11 mouse cellular contexts compared by ENCODE assay signal in genomic region chr2:76283378-76284132, GRCm38 (mm10). TPM values are rescaled to one million over a fixed set of nuclear protein-coding genes. Genes with fewer than 3 reads are reported as not detected.
DNase-seq lines count a peak whose midpoint lies in the region; ATAC-seq lines count a peak whose summit lies in the region.
"Had no signal": no experiment of that assay in that cellular context is flagged by ENCODE, and none has a peak within 500 bp of the region (broad histone marks: within the 10 kb centered on the region; RNA-seq: fewer than 3 reads in every experiment).

No protein-coding gene starts in this region.

- no peak overlapping the region for H3K27ac ChIP-seq in intestine, embryonic 14.5 days (ENCODE audit: low read depth)
- H3K27ac ChIP-seq in intestine, embryonic 15.5 days, result no peak overlapping the region
- H3K27ac ChIP-seq: embryonic facial prominence, embryonic 13.5 days; limb, embryonic 12.5 days had no signal

- no peaks in the 10 kb centered on the region for H3K36me3 ChIP-seq in intestine, embryonic 14.5 days (ENCODE audit: control insufficient read depth, insufficient read depth, low read length)
- H3K36me3 ChIP-seq in intestine, embryonic 15.5 days, result no peaks in the 10 kb centered on the region
- H3K36me3 ChIP-seq: embryonic facial prominence, embryonic 13.5 days; limb, embryonic 12.5 days had no signal

- no peak overlapping the region for H3K9ac ChIP-seq in intestine, embryonic 14.5 days (ENCODE audit: low read length)
- no peak overlapping the region for H3K9ac ChIP-seq in intestine, embryonic 15.5 days
- H3K9ac ChIP-seq: embryonic facial prominence, embryonic 13.5 days; limb, embryonic 12.5 days had no signal

- ATAC-seq in intestine, embryonic 14.5 days (replicated peaks; ENCODE audit: low FRiP score, low TSS enrichment, low read depth), result no peak
- no peak for ATAC-seq in intestine, embryonic 15.5 days
- no peak for ATAC-seq in megakaryocyte-erythroid progenitor cell, adult 5-6 weeks (replicated peaks; ENCODE audit: low FRiP score, low TSS enrichment, poor library complexity, severe bottlenecking)

- peak; percentile 41 for DNase-seq in intestine, embryonic 14.5 days (ENCODE audit: low spot score)
- peak; percentile 74 to 85 for DNase-seq in cerebellum, postnatal 25 days
- peak; percentile 83 to 94 for DNase-seq in layer of hippocampus, postnatal 14 days (ENCODE audit: low spot score in 2 of 2)
- DNase-seq in ovary, postnatal 14 days (ENCODE audit: low spot score), result peak; percentile 23
- DNase-seq in adrenal gland, postnatal 4 days (ENCODE audit: low spot score in 2 of 2), result no peak
- DNase-seq in embryo, embryonic 10.5 days (ENCODE audit: low spot score), result no peak

- 88% methylated on average over 6 of the region's 6 CpGs for WGBS in intestine, embryonic 14.5 days
- 81% methylated on average over 6 of the region's 6 CpGs for WGBS in intestine, embryonic 15.5 days

- no peak overlapping the region for H3K4me2 ChIP-seq in intestine, embryonic 14.5 days (ENCODE audit: low read length)
- no peak overlapping the region for H3K4me2 ChIP-seq in intestine, embryonic 15.5 days (replicated peaks)
- H3K4me2 ChIP-seq: embryonic facial prominence, embryonic 13.5 days; limb, embryonic 12.5 days had no signal

- no peak overlapping the region for H3K4me3 ChIP-seq in intestine, embryonic 14.5 days (ENCODE audit: low read depth, low read length)
- no peak overlapping the region for H3K4me3 ChIP-seq in intestine, embryonic 15.5 days (replicated peaks)
- H3K4me3 ChIP-seq: embryonic facial prominence, embryonic 13.5 days; limb, embryonic 12.5 days had no signal

- no peaks in the 10 kb centered on the region for H3K9me3 ChIP-seq in intestine, embryonic 14.5 days (ENCODE audit: control insufficient read depth, low read length)
- no peaks in the 10 kb centered on the region for H3K9me3 ChIP-seq in intestine, embryonic 15.5 days
- H3K9me3 ChIP-seq: embryonic facial prominence, embryonic 13.5 days; limb, embryonic 12.5 days had no signal

- no peaks in the 10 kb centered on the region for H3K27me3 ChIP-seq in intestine, embryonic 14.5 days (replicated peaks; ENCODE audit: control insufficient read depth, insufficient read depth, low read length)
- no peaks in the 10 kb centered on the region for H3K27me3 ChIP-seq in intestine, embryonic 15.5 days (replicated peaks)
- H3K27me3 ChIP-seq: embryonic facial prominence, embryonic 13.5 days; limb, embryonic 12.5 days had no signal

- no peaks in the 10 kb centered on the region for H3K4me1 ChIP-seq in intestine, embryonic 14.5 days (replicated peaks; ENCODE audit: control insufficient read depth, insufficient read depth, low read length)
- H3K4me1 ChIP-seq in intestine, embryonic 15.5 days (replicated peaks), result no peaks in the 10 kb centered on the region
- H3K4me1 ChIP-seq: embryonic facial prominence, embryonic 13.5 days; limb, embryonic 12.5 days had no signal

RNA-seq across cellular contexts. Expression of gene Pde11a, which starts 55.0 kb away (rescaled TPM):
- polyA plus RNA-seq in intestine, embryonic 14.5 days (2014; fragmentation: Nextera tagmentation; extraction: Ambion mirVana), result 0.38 and 0.42 TPM in 2 replicates
- 0.39 and 0.57 TPM in 2 replicates for polyA plus RNA-seq in intestine, embryonic 15.5 days (2015; fragmentation: Nextera tagmentation; extraction: Ambion mirVana)
- total RNA-seq in layer of hippocampus, postnatal 14 days (2021), result 1 to 10 TPM; 8.0 to 8.5 TPM
- total RNA-seq in megakaryocyte-erythroid progenitor cell, adult 5-6 weeks (2014; fragmentation: Nextera tagmentation), result not detected in 2 replicates
- total RNA-seq in megakaryocyte-erythroid progenitor cell, adult 5-6 weeks (2017), result not detected in 2 replicates
- 1 to 10 TPM in 1 of 2 experiments, under 1 TPM in 1; 0.76 to 1.3 TPM for total RNA-seq in adrenal gland, postnatal 4 days (2021)
- total RNA-seq: MEL had no signal

Comparison
In these comparisons a context has a peak if more than half of its experiments do, and no peak if none do; other contexts are left out.
1. DNase-seq: peak in intestine, embryonic 14.5 days (single experiment), cerebellum, postnatal 25 days (2 of 2), layer of hippocampus, postnatal 14 days (2 of 2) and ovary, postnatal 14 days (single experiment); none in adrenal gland, postnatal 4 days (0 of 2) and embryo, embryonic 10.5 days (single experiment).